Mouse (Mus musculus): Measurements from ENCODE around the gene Cabp1. TPM values are rescaled to one million over a fixed set of nuclear protein-coding genes. Genes with fewer than 3 reads are reported as not detected.
A peak's percentile ranks its signal among the peaks of the same experiment; 100 is the strongest.
"Not testable (repeated sequence)": the region's sequence is repeated elsewhere in the genome, so short reads cannot be mapped to it uniquely, and the experiment has no call there.

The Cabp1 gene
- polyA plus RNA-seq, 1 experiment from 2014 or later = 2.0 TPM

GRCm38 (mm10) chr5:115174554-115174953 lies 19.6 kb downstream of the Cabp1 start:
- no peaks in the 10 kb centered on the region for H3K4me1 ChIP-seq (ENCODE audit: control insufficient read depth, insufficient read depth, low read length)
- H3K4me3 ChIP-seq (ENCODE audit: low read length) = no peak overlapping the region
- H3K27me3 ChIP-seq (ENCODE audit: control insufficient read depth, insufficient read depth, low read length) = no peaks in the 10 kb centered on the region
- ATAC-seq (ENCODE audit: low FRiP score, low TSS enrichment) = no peak
- no peak overlapping the region for H3K9ac ChIP-seq (ENCODE audit: low read depth, low read length)
- no peaks in the 10 kb centered on the region for H3K36me3 ChIP-seq (ENCODE audit: control insufficient read depth, insufficient read depth, low read length)
- no peaks in the 10 kb centered on the region for H3K9me3 ChIP-seq (ENCODE audit: control insufficient read depth, low read length)
- H3K27ac ChIP-seq (ENCODE audit: low read depth, low read length) = no peak overlapping the region
- 93% methylated on average over 1 of the region's 1 CpGs for WGBS
- no peak overlapping the region for H3K4me2 ChIP-seq (replicated peaks; ENCODE audit: low read depth, low read length)

GRCm38 (mm10) chr5:115170150-115170549 lies 24.0 kb downstream of the Cabp1 start:
- WGBS = 84% methylated on average over 8 of the region's 8 CpGs
- H3K4me1 ChIP-seq (ENCODE audit: control insufficient read depth, insufficient read depth, low read length) = peaks cover 27% of the 10 kb centered on the region

GRCm38 (mm10) chr5:115168641-115169415 lies 25.4 kb downstream of the Cabp1 start:
- peak overlapping the region; percentile 45 for H3K9ac ChIP-seq (ENCODE audit: low read depth, low read length)
- no peak overlapping the region for H3K4me3 ChIP-seq (ENCODE audit: low read length)
- 22% methylated on average over 27 of the region's 27 CpGs for WGBS
- no peaks in the 10 kb centered on the region for H3K27me3 ChIP-seq (ENCODE audit: control insufficient read depth, insufficient read depth, low read length)
- H3K9me3 ChIP-seq (ENCODE audit: control insufficient read depth, low read length) = no peaks in the 10 kb centered on the region
- peak overlapping the region; percentile 42; the same call in 1 of the 2 replicates for H3K27ac ChIP-seq (ENCODE audit: low read depth, low read length)
- H3K4me1 ChIP-seq (ENCODE audit: control insufficient read depth, insufficient read depth, low read length) = peaks cover 27% of the 10 kb centered on the region
- H3K4me2 ChIP-seq (replicated peaks; ENCODE audit: low read depth, low read length) = peak overlapping the region; percentile 36
- ATAC-seq (ENCODE audit: low FRiP score, low TSS enrichment) = peak; percentile 51
- H3K36me3 ChIP-seq (ENCODE audit: control insufficient read depth, insufficient read depth, low read length) = no peaks in the 10 kb centered on the region

More at GRCm38 (mm10) chr5:115170150-115170549, 24.0 kb downstream of the Cabp1 start:
- Histone ChIP-seq H3K4me3 (ENCODE audit: low read length) (no peak overlapping the region), H3K9me3 (ENCODE audit: control insufficient read depth, low read length) (no peaks in the 10 kb centered on the region), H3K27ac (ENCODE audit: low read depth, low read length) (no peak overlapping the region), H3K9ac (ENCODE audit: low read depth, low read length) (no peak overlapping the region), H3K36me3 (ENCODE audit: control insufficient read depth, insufficient read depth, low read length) (no peaks in the 10 kb centered on the region), H3K27me3 (ENCODE audit: control insufficient read depth, insufficient read depth, low read length) (no peaks in the 10 kb centered on the region), H3K4me2 (replicated peaks; ENCODE audit: low read depth, low read length) (no peak overlapping the region)
- ATAC-seq (ENCODE audit: low FRiP score, low TSS enrichment) = no peak

- Histone ChIP-seq H3K27me3 (ENCODE audit: control insufficient read depth, insufficient read depth, low read length) (no peaks in the 10 kb centered on the region), H3K4me3 (ENCODE audit: low read length) (no peak overlapping the region), H3K9me3 (ENCODE audit: control insufficient read depth, low read length) (no peaks in the 10 kb centered on the region), H3K27ac (ENCODE audit: low read depth, low read length) (peak overlapping the region; percentile 83), H3K36me3 (ENCODE audit: control insufficient read depth, insufficient read depth, low read length) (no peaks in the 10 kb centered on the region), H3K9ac (ENCODE audit: low read depth, low read length) (no peak overlapping the region), H3K4me1 (ENCODE audit: control insufficient read depth, insufficient read depth, low read length) (peaks cover 27% of the 10 kb centered on the region), H3K4me2 (replicated peaks; ENCODE audit: low read depth, low read length) (no peak overlapping the region)
- 0 out of 2 replicates have a peak, but pooled peaks have one; percentile 28 for ATAC-seq (ENCODE audit: low FRiP score, low TSS enrichment)
- WGBS = 39% methylated on average over 6 of the region's 6 CpGs
Observed at GRCm38 (mm10) chr5:115167396-115167795, 26.8 kb downstream of the Cabp1 start.

- peak overlapping the region; percentile 59; the same call in 1 of the 2 replicates for H3K27ac ChIP-seq (ENCODE audit: low read depth, low read length)
- no peak for ATAC-seq (ENCODE audit: low FRiP score, low TSS enrichment)
Observed at GRCm38 (mm10) chr5:115166815-115167194, 27.4 kb downstream of the Cabp1 start.

GRCm38 (mm10) chr5:115165895-115166814 lies 28.0 kb downstream of the Cabp1 start:
- WGBS = 51% methylated on average over 11 of the region's 11 CpGs
- Histone ChIP-seq H3K9me3 (ENCODE audit: control insufficient read depth, low read length) (no peaks in the 10 kb centered on the region), H3K27ac (ENCODE audit: low read depth, low read length) (peak overlapping the region; percentile 59; the same call in 1 of the 2 replicates), H3K4me3 (ENCODE audit: low read length) (no peak overlapping the region), H3K36me3 (ENCODE audit: control insufficient read depth, insufficient read depth, low read length) (no peaks in the 10 kb centered on the region), H3K4me1 (ENCODE audit: control insufficient read depth, insufficient read depth, low read length) (peaks cover 32% of the 10 kb centered on the region), H3K4me2 (replicated peaks; ENCODE audit: low read depth, low read length) (no peak overlapping the region), H3K27me3 (ENCODE audit: control insufficient read depth, insufficient read depth, low read length) (no peaks in the 10 kb centered on the region), H3K9ac (ENCODE audit: low read depth, low read length) (no peak overlapping the region)
- ATAC-seq (ENCODE audit: low FRiP score, low TSS enrichment) = no peak; the same call in 1 of the 2 replicates

More at GRCm38 (mm10) chr5:115166815-115167194, 27.4 kb downstream of the Cabp1 start:
- Histone ChIP-seq H3K9me3 (ENCODE audit: control insufficient read depth, low read length) (no peaks in the 10 kb centered on the region), H3K4me3 (ENCODE audit: low read length) (no peak overlapping the region), H3K27me3 (ENCODE audit: control insufficient read depth, insufficient read depth, low read length) (no peaks in the 10 kb centered on the region), H3K4me1 (ENCODE audit: control insufficient read depth, insufficient read depth, low read length) (peaks cover 27% of the 10 kb centered on the region), H3K36me3 (ENCODE audit: control insufficient read depth, insufficient read depth, low read length) (no peaks in the 10 kb centered on the region), H3K9ac (ENCODE audit: low read depth, low read length) (no peak overlapping the region), H3K4me2 (replicated peaks; ENCODE audit: low read depth, low read length) (no peak overlapping the region)
- 80% methylated on average over 7 of the region's 7 CpGs for WGBS

- no peak overlapping the region for H3K9ac ChIP-seq (ENCODE audit: low read depth, low read length)
- H3K4me3 ChIP-seq (ENCODE audit: low read length) = no peak overlapping the region
- no peak overlapping the region for H3K27ac ChIP-seq (ENCODE audit: low read depth, low read length)
- H3K4me2 ChIP-seq (replicated peaks; ENCODE audit: low read depth, low read length) = no peak overlapping the region
- peaks cover 38% of the 10 kb centered on the region for H3K4me1 ChIP-seq (ENCODE audit: control insufficient read depth, insufficient read depth, low read length)
- H3K9me3 ChIP-seq (ENCODE audit: control insufficient read depth, low read length) = no peaks in the 10 kb centered on the region
- 66% methylated on average over 9 of the region's 9 CpGs for WGBS
- no peaks in the 10 kb centered on the region for H3K36me3 ChIP-seq (ENCODE audit: control insufficient read depth, insufficient read depth, low read length)
- no peaks in the 10 kb centered on the region for H3K27me3 ChIP-seq (ENCODE audit: control insufficient read depth, insufficient read depth, low read length)
- no peak for ATAC-seq (ENCODE audit: low FRiP score, low TSS enrichment)
Observed at GRCm38 (mm10) chr5:115165351-115165750, 28.8 kb downstream of the Cabp1 start.

- H3K4me2 ChIP-seq (replicated peaks; ENCODE audit: low read depth, low read length); H3K9me3 ChIP-seq (ENCODE audit: control insufficient read depth, low read length); H3K9ac ChIP-seq (ENCODE audit: low read depth, low read length); H3K27ac ChIP-seq (ENCODE audit: low read depth, low read length); H3K36me3 ChIP-seq (ENCODE audit: control insufficient read depth, insufficient read depth, low read length); H3K4me3 ChIP-seq (ENCODE audit: low read length); ATAC-seq (ENCODE audit: low FRiP score, low TSS enrichment); H3K27me3 ChIP-seq (ENCODE audit: control insufficient read depth, insufficient read depth, low read length): not testable (repeated sequence)
- WGBS = 67% methylated on average over 4 of the region's 4 CpGs
- peaks cover 42% of the 10 kb centered on the region for H3K4me1 ChIP-seq (ENCODE audit: control insufficient read depth, insufficient read depth, low read length)
Observed at GRCm38 (mm10) chr5:115164446-115164845, 29.7 kb downstream of the Cabp1 start.
